Mouse (Mus musculus): Measurements from ENCODE around the gene 1520401A03Rik.

- TF ChIP-seq TAL1 (IDR thresholded peaks at IDR 0.05; ENCODE audit: low read length) (no peak), GATA1 (IDR thresholded peaks at IDR 0.05; ENCODE audit: low read length) (no peak)
Observed at GRCm38 (mm10) chr17:23682530-23682929, 40.1 kb downstream of the 1520401A03Rik start.
